Mouse (Mus musculus) layer of hippocampus, adult 2 months (tissue): Measurements from ENCODE around the gene Rai1. TPM values are rescaled to one million over a fixed set of nuclear protein-coding genes. Genes with fewer than 3 reads are reported as not detected.

Source experiments
- DNase-seq, 2 experiments: peaks; one replicate each; pipeline ENCODE4 v3.0.0; 2022; ENCODE audit warnings: low spot score in 2 of 2
- H3K27ac ChIP-seq: fragments of 200-600 bp; 2 replicates; pipeline ENCODE4 v1.8.1; 2022
- H3K4me3 ChIP-seq: fragments of 200-600 bp; 2 replicates; pipeline ENCODE4 v1.8.1; 2022; ENCODE audit warnings: mild to moderate bottlenecking
- CTCF ChIP-seq: fragments of 200-600 bp; conservative IDR thresholded peaks from 2 replicates; pipeline ENCODE4 v1.8.1; 2022; ENCODE audit warnings: antibody characterized with exemption, mild to moderate bottlenecking, moderate library complexity
- total RNA-seq, 2 experiments: library from RNA; stranded (reverse); gene quantifications; 2 replicates each; pipeline ENCODE4 v1.2.3; 2021

The Rai1 gene
- total RNA-seq, 2 experiments from 2014 or later, result 78.1 to 89.7 TPM

GRCm38 (mm10) chr11:60184346-60185325, 79.8 kb downstream of the Rai1 start:
- Histone ChIP-seq H3K27ac (peak overlapping the region; percentile 93), H3K4me3 (peak overlapping the region; percentile 5; the same call in 1 of the 2 replicates)
- TF ChIP-seq CTCF, result no peak
- no peak for DNase-seq

- H3K4me3 ChIP-seq, result peak overlapping the region; percentile 18; the same call in 1 of the 2 replicates
- DNase-seq, result peak in 1 of 2 experiments; percentile 60
- H3K27ac ChIP-seq, result peak overlapping the region; percentile 93
- TF ChIP-seq CTCF, result no peak
These were observed 80.8 kb downstream of the Rai1 start for GRCm38 (mm10) chr11:60185396-60186231.

- Histone ChIP-seq H3K4me3 (no peak overlapping the region), H3K27ac (peak overlapping the region; percentile 93; the same call in 1 of the 2 replicates)
- DNase-seq, result no peak
- TF ChIP-seq CTCF, result no peak
These were observed 82.3 kb downstream of the Rai1 start for GRCm38 (mm10) chr11:60187070-60187469.

GRCm38 (mm10) chr11:60188275-60188853, 83.6 kb downstream of the Rai1 start:
- TF ChIP-seq CTCF, result no peak

GRCm38 (mm10) chr11:60189501-60190040, 84.8 kb downstream of the Rai1 start:
- TF ChIP-seq CTCF, result no peak
- Histone ChIP-seq H3K4me3 (no peak overlapping the region), H3K27ac (peak overlapping the region; percentile 74)
- DNase-seq, result no peak

More at GRCm38 (mm10) chr11:60188275-60188853, 83.6 kb downstream of the Rai1 start:
- Histone ChIP-seq H3K27ac (peak overlapping the region; percentile 74; the same call in 1 of the 2 replicates), H3K4me3 (no peak overlapping the region)
- DNase-seq, result no peak

GRCm38 (mm10) chr11:60190055-60190641, 85.3 kb downstream of the Rai1 start:
- TF ChIP-seq CTCF, result no peak
- no peak for DNase-seq
- H3K27ac ChIP-seq, result peak overlapping the region; percentile 74
- no peak overlapping the region for H3K4me3 ChIP-seq

- H3K27ac ChIP-seq, result 0 out of 2 replicates have a peak overlapping the region, but pooled peaks have one; percentile 7
- H3K4me3 ChIP-seq, result no peak overlapping the region
- TF ChIP-seq CTCF, result no peak
- DNase-seq, result no peak
These were observed 87.7 kb downstream of the Rai1 start for GRCm38 (mm10) chr11:60192534-60192933.

- H3K4me3 ChIP-seq, result no peak overlapping the region
- no peak for TF ChIP-seq CTCF
- DNase-seq, result no peak
- no peak overlapping the region for H3K27ac ChIP-seq
These were observed 88.7 kb downstream of the Rai1 start for GRCm38 (mm10) chr11:60193556-60193955.

GRCm38 (mm10) chr11:60195108-60195507, 90.3 kb downstream of the Rai1 start:
- DNase-seq, result no peak
- 0 out of 2 replicates have a peak overlapping the region, but pooled peaks have one; percentile 18 for H3K27ac ChIP-seq
- peak; percentile 76 for TF ChIP-seq CTCF
- no peak overlapping the region for H3K4me3 ChIP-seq

- H3K4me3 ChIP-seq, result no peak overlapping the region
- H3K27ac ChIP-seq, result no peak overlapping the region
- DNase-seq, result no peak
- TF ChIP-seq CTCF, result no peak
These were observed 91.5 kb downstream of the Rai1 start for GRCm38 (mm10) chr11:60196344-60196743.

- Histone ChIP-seq H3K27ac (peak overlapping the region; percentile 55), H3K4me3 (no peak overlapping the region)
- no peak for DNase-seq
- no peak for TF ChIP-seq CTCF
These were observed 93.3 kb downstream of the Rai1 start for GRCm38 (mm10) chr11:60197998-60198619.
